Mouse (Mus musculus) heart, postnatal 0 days (tissue): ENCODE data around the gene Dmwd.

Experiments
- CTCF ChIP-seq: IDR thresholded peaks from 2 replicates; pipeline ENCODE4 v1.5.1; 2016; ENCODE audit warnings: antibody characterized with exemption, control low read depth, low read depth
- EP300 ChIP-seq: IDR thresholded peaks from 2 replicates; pipeline ENCODE4 v1.6.1; 2016; ENCODE audit warnings: antibody characterized with exemption, low read depth

- TF ChIP-seq CTCF (no peak), EP300 (no peak)
Measured at GRCm38 (mm10) chr7:19130657-19131056, 54.6 kb downstream of the Dmwd start.
